Mouse (Mus musculus) left cerebral cortex, adult 11 months (tissue): Measurements from ENCODE around the gene Tmem59l.

Experiments used
- DNase-seq: peaks from one replicate; pipeline ENCODE4 v3.0.0; 2022; ENCODE audit warnings: low spot score

Gene Tmem59l

GRCm38 (mm10) chr8:70488931-70489470 is 1.8 kb upstream of the Tmem59l start:
- no peak for DNase-seq

DNA sequence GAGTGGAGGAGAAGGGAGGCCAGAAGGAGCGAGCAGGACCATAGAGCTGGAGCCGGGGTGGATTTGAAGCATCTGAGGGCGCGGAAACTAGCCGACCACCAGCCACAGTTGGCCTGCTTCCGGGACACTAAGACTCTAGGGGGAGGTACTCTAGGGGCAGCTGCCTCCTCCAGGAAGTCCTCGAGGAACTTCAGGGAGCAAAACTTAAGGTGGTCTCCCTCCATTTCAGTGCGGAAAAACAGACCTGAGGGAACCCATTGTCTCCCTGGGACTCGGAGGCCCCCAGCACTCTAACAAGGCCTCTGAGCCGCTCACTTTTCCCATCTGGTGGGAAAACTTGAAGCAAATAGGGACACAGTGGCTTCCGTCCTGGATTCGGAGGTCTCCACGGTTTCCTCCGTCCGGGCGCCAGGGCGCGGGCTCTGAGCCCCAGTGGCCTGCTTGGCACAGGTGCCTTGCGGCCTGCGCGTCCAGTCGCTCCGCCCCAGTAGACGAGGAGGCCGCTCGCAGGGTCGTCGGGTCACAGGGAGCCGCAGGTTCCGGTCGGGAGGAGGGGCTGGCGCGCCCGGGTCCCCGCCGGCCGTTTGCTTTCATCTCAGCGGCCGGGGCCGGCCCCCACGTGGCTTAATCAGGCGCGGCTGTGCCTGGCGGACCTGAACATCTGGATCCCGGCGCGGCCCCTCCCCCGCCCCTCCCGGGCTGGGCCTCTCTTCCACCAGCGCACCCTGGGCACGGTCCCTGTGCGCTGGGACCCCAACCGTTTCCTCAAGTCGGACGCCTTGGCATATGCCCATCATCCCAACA is 1.0 kb upstream of the Tmem59l start:
- no peak for DNase-seq

GRCm38 (mm10) chr8:70486191-70486681 is 922 bp downstream of the Tmem59l start:
- no peak for DNase-seq

- DNase-seq: no peak
These were observed 4.2 kb downstream of the Tmem59l start for GRCm38 (mm10) chr8:70482943-70483342.

DNA sequence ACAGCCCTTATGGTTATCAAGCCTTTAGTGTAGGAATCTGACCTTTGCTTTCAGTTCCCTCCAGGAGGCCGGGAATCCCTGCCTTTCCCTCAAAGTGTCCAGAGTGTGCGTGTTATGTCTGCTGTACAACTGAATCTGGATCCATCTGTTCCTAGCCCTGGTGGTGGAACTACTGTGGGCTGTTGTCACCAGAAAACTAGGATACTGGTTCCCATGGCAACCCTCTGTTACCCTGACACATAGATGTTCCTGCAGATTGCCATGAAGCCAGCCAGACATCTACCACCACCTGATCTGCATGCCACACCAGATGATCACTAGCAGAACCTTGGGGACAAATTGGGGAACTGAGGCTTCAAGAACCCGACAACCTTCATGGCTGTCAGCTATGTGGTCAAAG is 5.2 kb downstream of the Tmem59l start:
- DNase-seq: no peak

GRCm38 (mm10) chr8:70477269-70477982 is 9.7 kb downstream of the Tmem59l start:
- no peak for DNase-seq

GRCm38 (mm10) chr8:70476333-70477268 is 10.6 kb downstream of the Tmem59l start, which contains the start of gene Klhl26:
TSS of gene Klhl26 (minus strand) at chr8:70476968.
- peak; percentile 90 for DNase-seq

DNA sequence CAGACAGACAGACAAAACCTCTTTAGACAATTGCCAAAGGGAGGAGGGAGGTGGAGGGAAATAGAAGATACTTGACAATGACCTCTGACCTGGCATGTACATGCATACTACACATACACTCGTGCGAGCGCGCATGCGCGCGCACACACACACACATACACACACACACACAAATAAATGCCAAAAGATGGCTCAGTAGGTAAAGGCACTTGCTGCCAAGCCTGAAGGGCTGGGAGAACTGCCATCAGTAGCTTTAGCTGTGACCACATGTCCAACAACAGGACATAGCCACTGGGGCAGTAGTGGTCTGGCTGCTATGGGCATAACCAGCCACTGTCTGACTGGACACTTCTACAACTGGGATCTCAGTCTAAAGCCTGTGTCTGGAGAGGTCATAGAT is 15.3 kb downstream of the Tmem59l start:
- no peak for DNase-seq

GRCm38 (mm10) chr8:70469938-70470337 is 17.2 kb downstream of the Tmem59l start:
- DNase-seq: no peak

GRCm38 (mm10) chr8:70469295-70469916 is 17.8 kb downstream of the Tmem59l start:
- no peak for DNase-seq

GRCm38 (mm10) chr8:70468733-70469132 is 18.4 kb downstream of the Tmem59l start:
- DNase-seq: no peak

GRCm38 (mm10) chr8:70467907-70468306 is 19.3 kb downstream of the Tmem59l start:
- no peak for DNase-seq

DNA sequence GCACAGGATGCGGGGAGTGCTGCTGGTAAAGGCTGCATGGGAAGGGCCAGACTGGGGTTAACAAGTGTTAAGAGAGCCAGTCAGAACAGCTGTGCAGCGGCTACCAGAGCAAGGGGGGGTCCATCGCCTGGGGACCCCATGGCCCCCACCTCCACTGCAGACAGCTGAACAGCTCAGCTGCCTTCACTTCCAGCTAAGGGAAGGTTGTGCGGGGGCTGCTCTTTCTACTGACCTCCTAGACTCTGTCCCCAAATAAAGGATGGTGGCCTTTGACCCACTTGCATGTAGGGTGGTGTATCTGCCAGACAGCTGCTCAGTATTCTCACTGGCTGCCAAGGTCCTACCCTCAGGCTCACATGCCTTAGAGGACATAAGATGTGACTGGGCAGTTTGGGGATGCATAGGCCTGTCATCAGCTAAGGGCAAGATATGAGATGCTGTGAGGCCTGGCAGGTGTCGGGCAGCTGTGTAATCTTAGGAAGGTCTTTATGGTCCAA is 19.9 kb downstream of the Tmem59l start:
- DNase-seq: no peak

DNA sequence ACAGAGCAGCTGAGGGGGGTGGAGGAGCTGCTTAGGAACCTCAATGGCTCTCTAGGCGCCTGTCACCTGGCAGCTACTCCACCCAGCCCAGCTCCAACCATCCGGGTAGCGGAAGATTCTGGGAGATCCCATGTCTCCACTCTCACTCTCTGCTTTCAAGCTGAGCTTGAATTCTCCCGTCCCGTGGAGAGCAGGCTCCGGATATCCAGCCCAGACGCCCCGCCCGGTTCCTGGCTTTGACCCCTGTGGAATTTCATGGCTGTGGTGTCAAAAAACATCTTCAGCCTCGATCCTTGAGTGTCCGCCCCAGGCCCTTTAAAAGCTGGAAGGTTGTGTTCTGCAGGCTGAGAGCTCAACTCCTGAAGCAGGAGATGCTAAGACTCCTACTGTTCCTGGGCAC is 20.4 kb downstream of the Tmem59l start:
- no peak for DNase-seq

DNA sequence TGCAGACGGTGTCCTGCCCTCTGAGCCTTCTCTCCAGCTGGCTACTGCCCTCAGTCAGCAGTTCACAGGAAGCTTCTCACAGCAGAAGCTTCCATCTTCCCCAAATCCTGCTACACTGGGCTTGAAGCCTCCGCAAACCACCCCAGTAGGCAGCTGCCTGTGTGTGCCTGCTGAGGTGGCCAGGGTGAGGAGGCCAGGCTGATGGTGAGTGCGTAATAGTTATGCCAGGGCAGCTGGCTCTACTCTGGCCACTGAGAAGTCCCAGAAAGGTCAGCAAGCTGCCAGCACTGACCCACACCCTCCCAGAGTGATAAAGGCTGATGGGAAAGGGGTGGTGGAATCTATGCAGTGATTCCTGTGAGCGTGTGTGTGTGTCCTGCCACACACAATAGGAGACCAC is 20.9 kb downstream of the Tmem59l start:
- DNase-seq: no peak

GRCm38 (mm10) chr8:70465701-70466100 is 21.5 kb downstream of the Tmem59l start:
- no peak for DNase-seq

GRCm38 (mm10) chr8:70464162-70464561 is 23.0 kb downstream of the Tmem59l start:
- no peak for DNase-seq

DNA sequence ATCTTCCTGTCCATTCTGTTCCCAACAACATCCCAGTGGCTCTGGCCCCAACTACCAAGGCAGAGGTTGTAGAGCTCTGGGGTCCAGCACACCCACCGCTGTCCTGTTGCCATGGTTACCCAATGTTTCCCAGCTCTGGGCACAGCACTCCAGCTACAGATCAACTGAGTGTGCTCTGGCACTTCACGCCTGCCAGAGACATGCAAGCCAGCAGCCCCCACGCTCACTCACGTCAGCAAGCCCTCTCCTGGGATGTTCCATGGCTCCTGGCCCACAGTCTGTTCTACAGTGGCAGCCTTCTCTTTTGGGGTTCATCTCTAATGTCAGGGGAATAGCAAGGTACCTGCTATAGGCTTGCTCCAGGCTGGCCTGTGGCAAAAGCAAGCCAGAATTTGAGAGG is 23.9 kb downstream of the Tmem59l start:
- DNase-seq: peak; percentile 60

GRCm38 (mm10) chr8:70462516-70462813 is 24.7 kb downstream of the Tmem59l start:
- no peak for DNase-seq

DNA sequence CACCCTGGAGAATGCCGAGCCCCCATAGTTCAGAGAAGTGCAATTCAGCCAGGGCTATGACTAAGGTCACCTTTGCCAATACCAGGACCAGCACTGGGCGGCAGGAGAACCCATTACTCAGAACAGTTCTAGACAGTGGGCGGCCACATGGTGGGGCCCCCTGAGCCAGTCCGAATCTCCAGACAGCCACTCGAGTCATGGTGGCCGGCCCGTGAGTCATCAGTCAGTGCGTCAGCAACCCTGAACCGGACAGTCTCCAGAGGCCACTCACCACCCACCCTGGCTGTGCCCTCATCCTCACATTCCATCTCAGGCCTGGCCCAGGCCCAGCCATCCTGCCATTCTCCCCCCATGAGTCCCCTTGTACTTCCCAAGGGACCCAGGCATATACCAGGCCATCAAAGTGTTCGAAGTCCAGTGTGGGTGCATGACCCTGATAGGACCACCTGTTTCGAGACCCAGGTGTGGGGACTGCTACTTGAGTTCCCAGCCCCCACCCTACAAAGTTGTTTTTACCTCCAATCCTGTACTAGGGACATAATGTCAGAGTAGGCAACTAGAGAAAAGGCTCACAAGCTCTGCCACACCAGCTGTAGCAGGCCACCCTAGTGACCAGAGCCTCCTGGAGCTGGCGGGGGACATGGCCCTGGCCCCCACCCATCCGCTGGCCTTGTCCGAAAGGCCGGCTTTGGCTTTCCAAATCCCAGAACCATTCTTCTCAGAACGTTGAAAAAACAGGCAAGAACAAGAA is 25.2 kb downstream of the Tmem59l start:
- DNase-seq: no peak

GRCm38 (mm10) chr8:70460606-70461005 is 26.6 kb downstream of the Tmem59l start:
- DNase-seq: no peak
